Mouse (Mus musculus) embryo, embryonic 11.5 days (tissue): Measurements from ENCODE around the gene Ndufaf8.

Experiments
- DNase-seq: peaks from one replicate; pipeline ENCODE4 v3.0.0-alpha.2; 2012; ENCODE audit warnings: low read depth, low spot score

The Ndufaf8 gene

GRCm38 (mm10) chr11:120085891-120086627, 12.7 kb upstream of the Ndufaf8 start:
- no peak for DNase-seq

- peak; percentile 97 for DNase-seq
These were observed 12.0 kb upstream of the Ndufaf8 start, which contains the start of gene Cep131 for GRCm38 (mm10) chr11:120086702-120087152. TSS of gene Cep131 (minus strand) at chr11:120086827.

- DNase-seq: no peak
These were observed 8.1 kb upstream of the Ndufaf8 start for GRCm38 (mm10) chr11:120090661-120091060.

DNA sequence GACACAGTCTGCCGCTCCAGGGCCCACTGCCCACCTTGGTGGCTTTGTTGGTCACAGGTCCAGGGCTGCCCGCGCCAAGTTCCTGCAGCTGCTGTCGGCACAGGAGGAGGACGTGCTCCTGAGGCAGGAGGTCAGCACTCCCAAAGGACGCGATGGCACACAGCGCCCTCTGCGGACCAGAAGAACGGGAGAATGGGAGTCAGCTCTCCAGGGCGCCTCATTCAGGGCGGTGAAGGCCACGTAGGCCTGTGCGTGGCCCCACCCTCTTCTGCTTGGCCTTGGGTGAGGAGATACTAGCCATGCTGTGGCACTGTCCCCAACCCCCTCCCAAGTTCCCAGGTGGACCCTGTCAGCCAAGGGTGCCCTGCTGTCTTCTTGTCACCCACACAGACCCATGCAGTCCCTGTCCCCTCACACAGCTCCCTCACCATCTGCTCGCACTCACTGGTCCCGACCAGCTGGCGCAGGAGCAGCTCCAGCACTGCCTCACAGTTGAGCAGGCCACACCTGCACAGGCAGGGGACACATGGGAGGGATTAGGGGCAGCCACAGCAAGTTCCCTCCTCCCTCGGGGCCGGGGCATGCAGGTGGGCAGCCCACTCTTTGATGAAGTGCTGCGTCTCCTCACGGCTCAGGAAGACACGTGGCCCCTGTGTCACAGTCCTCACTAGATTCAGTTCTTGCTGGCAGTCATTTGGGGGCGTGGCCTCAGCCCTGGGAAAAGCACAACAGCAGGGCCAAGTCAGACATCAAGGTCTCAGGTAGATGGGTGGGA, 5.7 kb upstream of the Ndufaf8 start:
- DNase-seq: no peak

DNA sequence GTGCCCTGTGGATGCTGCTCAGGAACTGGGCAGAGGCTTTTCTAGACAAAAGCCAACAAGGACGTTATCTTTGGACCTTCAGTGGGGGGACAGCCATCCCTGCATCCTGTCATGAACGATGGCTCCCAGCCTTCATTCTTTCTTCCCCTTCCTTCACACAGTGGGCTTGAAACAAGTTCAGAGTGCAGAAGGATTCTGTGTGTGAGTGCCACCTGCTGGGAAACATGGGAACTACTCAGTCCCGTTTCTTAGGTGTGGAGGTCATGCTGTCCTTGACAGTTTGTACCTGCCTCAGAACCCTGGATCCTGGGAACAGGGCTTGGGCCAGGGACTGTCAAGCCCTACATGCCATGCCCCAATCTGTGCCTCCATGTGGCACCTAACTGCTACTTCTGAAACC, 2.3 kb downstream of the Ndufaf8 start:
- peak; percentile 73 for DNase-seq

- DNase-seq: no peak
These were observed 4.8 kb downstream of the Ndufaf8 start for GRCm38 (mm10) chr11:120103431-120103997.

GRCm38 (mm10) chr11:120107026-120107425, 8.3 kb downstream of the Ndufaf8 start:
- no peak for DNase-seq

- DNase-seq: no peak
These were observed 9.1 kb downstream of the Ndufaf8 start for GRCm38 (mm10) chr11:120107796-120108195.

DNA sequence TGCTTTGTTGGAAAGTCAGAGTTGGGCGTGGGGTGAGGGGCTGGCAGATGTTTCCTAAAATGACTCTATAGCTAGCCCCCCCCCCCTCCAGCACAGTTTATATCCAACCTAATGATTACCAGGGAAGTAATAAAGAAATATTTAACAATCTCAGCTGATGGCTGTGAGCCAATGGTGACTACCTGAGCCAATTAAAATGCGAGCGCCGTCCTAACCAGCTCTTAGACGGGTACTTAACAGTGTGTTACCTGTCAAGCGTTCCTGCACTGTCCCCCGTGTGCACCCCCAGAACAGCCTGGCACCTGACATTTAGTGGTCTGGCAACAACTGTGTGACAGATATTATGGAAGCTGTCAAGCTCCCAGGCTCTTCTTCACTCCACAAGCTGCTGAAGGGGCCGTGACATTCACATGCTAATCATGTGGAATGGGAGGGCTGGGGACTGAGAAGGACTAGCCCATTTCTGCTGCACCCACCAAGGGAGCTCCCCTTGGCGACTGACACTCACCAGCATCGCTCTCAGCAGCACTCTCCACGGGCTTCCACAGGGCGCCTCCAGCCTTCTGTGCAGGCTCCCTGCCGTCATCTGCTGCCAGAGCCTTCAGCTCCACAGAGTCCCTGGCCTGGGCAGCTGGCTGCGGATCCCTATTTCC, 11.0 kb downstream of the Ndufaf8 start:
- no peak for DNase-seq

DNA sequence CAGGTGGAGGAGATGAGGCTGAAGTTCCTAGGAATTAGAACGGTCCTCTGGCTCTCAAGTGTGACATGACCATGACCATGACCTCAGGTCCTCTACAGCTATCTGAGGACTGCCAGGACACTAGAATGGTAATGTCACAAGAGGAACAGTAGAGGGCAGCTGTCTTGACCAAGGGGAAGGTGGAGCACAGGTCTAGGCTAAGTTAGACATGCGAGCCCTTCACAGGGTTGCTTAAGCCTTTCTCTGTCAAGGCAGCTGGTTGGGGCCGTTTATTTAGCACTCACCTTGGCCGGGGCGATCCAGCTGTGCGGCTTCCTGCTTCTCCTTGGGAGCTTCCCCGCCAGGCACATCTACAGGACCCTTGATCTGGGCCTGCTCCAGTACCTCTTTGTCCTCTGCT, 11.8 kb downstream of the Ndufaf8 start:
- DNase-seq: no peak

DNA sequence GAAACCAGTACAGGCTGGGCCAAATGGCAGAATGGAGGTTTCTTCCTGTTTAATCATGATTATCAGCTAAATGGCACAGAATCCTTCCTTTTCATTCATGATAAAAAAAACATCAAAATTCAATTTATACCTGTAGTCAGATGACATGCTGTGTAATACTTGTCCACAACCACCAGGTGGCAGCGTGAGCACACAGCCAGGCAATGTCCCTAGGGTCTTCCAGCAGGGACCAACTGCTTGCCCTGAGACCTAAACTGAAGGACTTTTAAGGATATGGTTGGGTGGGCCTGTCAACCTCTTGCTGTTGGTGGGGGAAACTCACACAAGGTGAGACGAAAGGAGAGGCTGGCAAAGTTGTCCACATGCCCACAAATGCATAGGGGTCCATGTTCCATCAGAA, 12.3 kb downstream of the Ndufaf8 start:
- DNase-seq: peak; percentile 53

DNA sequence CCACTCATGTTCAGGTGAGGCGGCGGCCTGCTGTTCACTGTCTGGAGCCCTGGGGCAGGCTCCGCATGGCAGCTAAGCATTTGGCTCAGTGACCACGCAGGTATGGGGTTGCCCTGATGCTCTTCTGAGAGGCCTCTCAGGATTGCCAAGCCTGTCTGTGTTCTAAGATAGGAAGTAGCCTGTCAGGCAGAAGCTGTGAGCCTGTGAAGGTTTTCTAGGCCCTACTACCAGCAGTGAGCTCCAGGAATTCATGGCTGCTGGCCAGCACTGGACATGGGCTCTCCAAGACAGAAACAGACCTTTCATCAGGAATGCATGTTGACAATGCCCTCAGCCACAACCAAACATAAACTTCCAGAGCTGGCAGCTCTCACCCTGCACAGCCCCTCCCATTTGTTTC, 13.4 kb downstream of the Ndufaf8 start:
- no peak for DNase-seq

- DNase-seq: peak; percentile 36
These were observed 15.9 kb downstream of the Ndufaf8 start for GRCm38 (mm10) chr11:120114488-120115215.

DNA sequence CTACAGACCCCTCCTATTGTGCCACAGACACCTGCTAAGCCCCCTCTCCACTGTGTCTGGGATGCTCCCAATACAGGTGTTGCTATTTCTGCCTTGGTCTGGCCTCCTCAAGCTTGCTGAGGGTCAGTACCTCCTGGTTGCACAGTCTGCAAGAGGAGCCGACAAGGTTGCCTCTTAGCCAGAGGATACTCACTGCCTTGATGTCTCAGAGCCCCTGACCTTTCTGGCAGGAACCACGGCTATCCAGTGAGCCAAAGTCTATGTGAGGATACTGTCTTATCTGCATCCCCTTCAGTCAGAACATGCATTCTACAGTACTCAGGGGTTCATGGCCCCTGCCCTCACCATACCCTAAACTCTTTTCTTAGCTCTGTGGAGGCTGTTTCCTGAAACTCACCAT, 18.9 kb downstream of the Ndufaf8 start:
- DNase-seq: no peak

GRCm38 (mm10) chr11:120119108-120119507, 20.4 kb downstream of the Ndufaf8 start:
- no peak for DNase-seq

DNA sequence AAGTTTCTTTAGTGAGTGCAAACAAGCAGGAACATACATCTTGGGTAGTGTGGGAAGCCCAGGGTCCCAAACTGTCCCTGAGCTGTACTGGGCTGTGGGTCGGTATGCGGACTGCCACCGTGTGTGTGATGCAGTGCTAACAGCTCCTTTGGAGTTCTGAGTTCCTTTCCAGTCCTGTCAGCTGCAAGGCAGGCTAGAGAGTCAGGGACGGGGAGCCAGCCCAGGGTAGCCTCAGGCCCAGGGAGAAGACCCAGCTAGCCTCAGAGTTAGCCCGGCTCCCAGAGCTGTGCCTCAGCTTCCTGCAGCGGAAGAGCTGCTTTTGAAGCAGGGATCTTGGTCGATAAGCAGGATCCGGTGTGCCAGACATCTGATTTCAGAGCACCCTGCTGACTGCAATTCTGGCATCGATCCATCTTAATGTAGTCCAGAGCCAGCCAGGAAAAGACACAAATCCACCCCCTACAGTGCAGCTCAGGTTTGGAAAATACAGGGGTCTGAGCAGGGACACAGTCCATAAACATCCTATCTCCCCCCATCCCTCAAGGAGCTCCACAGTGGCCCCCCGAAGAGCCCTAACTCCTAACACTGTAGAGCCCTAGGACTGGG, 21.3 kb downstream of the Ndufaf8 start:
- no peak for DNase-seq

DNA sequence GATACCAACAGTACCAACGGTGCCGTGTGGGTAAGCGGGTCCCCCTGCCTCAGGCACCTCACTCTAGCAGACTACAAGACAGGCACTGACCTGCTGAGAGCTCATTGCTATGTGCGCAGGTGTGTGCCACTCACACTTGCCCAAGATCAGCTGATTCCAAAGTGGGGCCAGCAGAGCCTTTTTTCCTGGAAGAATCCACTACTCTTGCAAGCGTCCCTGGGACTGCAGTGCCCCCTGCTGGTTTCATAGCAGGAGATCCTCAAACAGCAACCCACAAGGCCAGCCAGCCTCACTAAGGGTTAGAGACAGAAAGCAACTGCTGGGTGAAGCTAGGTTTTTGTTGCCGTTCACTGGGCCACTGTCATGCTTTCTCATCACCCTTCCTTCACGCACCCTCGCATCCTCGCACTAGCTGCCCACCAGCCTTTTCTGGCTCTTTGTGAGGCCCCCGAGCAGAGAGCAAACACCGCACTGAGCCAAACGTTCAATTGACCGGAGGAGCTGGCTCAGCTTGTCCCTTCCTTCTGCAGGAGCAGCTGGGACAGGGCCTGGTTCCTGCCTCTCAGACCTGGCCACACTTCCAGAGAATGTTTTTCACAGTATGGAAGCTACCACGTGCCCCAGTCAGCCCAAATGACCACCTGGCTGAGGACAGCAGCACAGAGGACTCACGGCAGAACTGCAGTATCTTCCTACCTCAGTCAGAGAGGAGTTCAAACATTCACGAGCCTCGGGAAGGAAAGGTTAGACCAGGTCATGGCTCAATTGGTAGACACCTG, 22.1 kb downstream of the Ndufaf8 start:
- no peak for DNase-seq

DNA sequence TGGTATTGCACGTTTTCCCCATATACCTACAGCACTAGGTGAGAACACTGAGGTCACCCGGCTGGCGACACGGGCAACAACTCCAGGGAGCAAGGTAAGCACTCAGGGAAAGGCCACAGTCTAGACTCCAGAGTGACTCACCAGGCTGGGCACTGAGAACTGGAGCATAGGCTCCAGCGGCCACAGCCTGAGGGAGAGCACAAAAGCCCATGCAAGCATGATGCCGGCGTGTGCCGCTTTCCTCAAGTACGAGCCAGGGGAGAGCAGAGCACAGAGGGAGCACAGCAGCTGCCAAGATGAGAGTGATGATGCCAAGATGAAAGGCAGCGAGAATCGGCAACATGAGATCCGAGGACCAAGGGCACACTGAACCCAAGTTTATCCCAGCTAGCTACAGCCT, 23.4 kb downstream of the Ndufaf8 start:
- DNase-seq: no peak

DNA sequence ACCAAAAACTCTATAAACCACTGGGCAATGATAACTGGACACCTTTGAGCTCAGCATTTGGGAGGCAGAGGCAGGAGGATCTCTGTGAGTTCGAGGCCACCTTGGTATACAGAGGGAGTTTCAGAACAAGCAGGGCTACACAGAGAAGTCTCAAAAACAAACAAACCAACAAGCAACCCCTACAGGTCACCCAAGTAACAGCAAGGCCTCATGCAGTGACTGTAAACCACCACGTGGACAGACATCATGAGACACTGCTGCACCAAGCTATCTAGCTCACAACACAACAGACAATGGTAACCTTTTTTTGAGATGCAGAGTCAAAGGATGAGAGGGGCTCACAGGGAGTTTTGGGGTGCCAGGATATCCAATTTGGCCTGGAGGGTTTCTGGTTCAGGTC, 28.1 kb downstream of the Ndufaf8 start:
- no peak for DNase-seq

DNA sequence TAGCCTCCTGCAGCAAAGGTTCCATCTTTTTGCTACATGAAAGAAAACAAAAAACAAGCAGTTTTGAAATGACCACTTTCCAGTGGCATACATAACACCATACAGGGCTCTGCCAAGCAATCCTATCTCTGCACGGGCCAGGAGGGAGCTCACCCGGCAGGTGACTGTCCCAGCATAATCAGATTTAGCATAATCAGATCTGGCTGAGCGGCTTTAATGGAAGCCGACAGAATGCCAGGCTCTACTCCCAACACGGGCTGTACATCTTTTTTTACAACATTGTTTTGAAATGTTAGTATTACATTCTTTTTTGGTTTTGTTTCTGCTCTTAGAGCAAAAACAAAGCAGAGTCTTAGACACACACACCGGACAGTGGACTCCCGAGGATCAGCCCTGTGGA, 30.6 kb downstream of the Ndufaf8 start:
- DNase-seq: no peak
